Mouse (Mus musculus): Measurements from ENCODE around the gene Tomt. TPM values are rescaled to one million over a fixed set of nuclear protein-coding genes. Genes with fewer than 3 reads are reported as not detected.

The Tomt gene
- polyA plus RNA-seq, 1 experiment: 0.23 TPM

- DNase-seq (ENCODE audit: low spot score): no peak
These were observed 49.1 kb downstream of the Tomt start, which contains the start of gene Folr2 for GRCm38 (mm10) chr7:101857094-101857493. Folr2 (minus strand) TSS chr7:101857194.

GRCm38 (mm10) chr7:101853816-101854215 lies 52.3 kb downstream of the Tomt start:
- no peak for DNase-seq (ENCODE audit: low spot score)

DNA sequence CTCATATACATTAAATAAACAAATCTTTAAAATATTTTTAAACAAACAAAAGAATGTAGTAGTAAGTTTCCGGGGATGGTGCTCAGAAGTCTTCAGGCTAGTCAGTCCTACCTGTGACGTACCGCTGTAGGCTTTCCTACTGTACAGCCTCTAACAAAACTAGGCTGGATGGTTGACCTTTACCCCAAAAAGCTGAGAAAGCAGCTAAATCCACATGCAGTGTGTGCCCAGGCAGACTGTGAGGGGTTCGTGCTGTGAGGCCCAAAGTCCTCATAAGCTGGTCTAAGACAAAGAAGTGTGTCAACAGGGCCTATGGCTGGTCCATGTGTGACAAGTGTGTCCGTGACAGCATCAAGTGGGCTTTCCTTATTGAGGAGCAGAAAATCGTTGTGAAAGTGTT lies 53.3 kb downstream of the Tomt start:
- no peak for DNase-seq (ENCODE audit: low spot score)

DNA sequence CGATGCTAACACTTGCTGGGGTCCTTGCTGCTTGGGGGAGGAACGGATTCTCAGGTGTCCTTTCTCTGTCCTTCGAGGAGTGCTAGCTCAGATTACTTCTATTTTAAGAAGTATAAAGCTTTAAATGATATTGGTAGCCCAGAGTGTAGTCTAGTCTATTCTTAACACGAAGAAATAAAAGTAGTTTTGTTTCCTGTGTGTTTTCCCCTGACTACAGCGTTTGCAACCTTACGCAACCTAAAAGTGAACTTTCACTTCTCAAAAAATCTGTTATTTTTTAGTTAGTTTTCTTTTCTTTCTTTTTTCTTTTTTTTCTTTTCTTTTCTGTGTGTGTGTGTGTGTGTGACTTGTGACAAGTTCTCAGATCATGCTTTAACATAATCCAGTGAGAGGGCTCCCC lies 54.5 kb downstream of the Tomt start:
- DNase-seq (ENCODE audit: low spot score): no peak

Other genes starting within 250 kb of the Tomt start
- 23.8 and 25.3 TPM in 2 replicates for gene Clpb, start 242.7 kb downstream of the Tomt start, polyA plus RNA-seq (2012; rRNA removed)
- gene Phox2a, start 88.0 kb downstream of the Tomt start, polyA plus RNA-seq (2012; rRNA removed): 0.09 and 0.14 TPM in 2 replicates
- gene Inppl1, start 68.1 kb downstream of the Tomt start, polyA plus RNA-seq (2012; rRNA removed): 54.1 and 59.0 TPM in 2 replicates
- gene Folr2, start 49.2 kb downstream of the Tomt start, polyA plus RNA-seq (2012; rRNA removed): 63.8 and 99.3 TPM in 2 replicates
- gene Anapc15, start 42.6 kb downstream of the Tomt start, polyA plus RNA-seq (2012; rRNA removed): 41.6 and 47.8 TPM in 2 replicates
- gene Folr1, start 35.6 kb downstream of the Tomt start, polyA plus RNA-seq (2012; rRNA removed): 0.72 and 2.7 TPM in 2 replicates
- gene Lamtor1, start 455 bp downstream of the Tomt start, polyA plus RNA-seq (2012; rRNA removed): 132 and 149 TPM in 2 replicates
- 25.7 and 34.4 TPM in 2 replicates for gene Lrrc51, start 27.5 kb upstream of the Tomt start, polyA plus RNA-seq (2012; rRNA removed)
- 50.5 and 80.1 TPM in 2 replicates for gene Numa1, start 27.8 kb upstream of the Tomt start, polyA plus RNA-seq (2012; rRNA removed)
- gene Il18bp, start 112.3 kb upstream of the Tomt start, polyA plus RNA-seq (2012; rRNA removed): 6.7 and 8.9 TPM in 2 replicates
- 39.0 and 46.9 TPM in 2 replicates for gene Rnf121, start 159.1 kb upstream of the Tomt start, polyA plus RNA-seq (2012; rRNA removed)
- gene Xndc1, start 159.2 kb upstream of the Tomt start, polyA plus RNA-seq (2012; rRNA removed): 28.4 and 32.1 TPM in 2 replicates
- gene Xntrpc, start 159.4 kb upstream of the Tomt start, polyA plus RNA-seq (2012; rRNA removed): 1.8 and 2.3 TPM in 2 replicates
- 0.92 TPM in 1 of 2 replicates, not detected in the other for gene Trpc2, start 176.8 kb upstream of the Tomt start, polyA plus RNA-seq (2012; rRNA removed)
- gene Art1, start 195.4 kb upstream of the Tomt start, polyA plus RNA-seq (2012; rRNA removed): 0.06 and 0.16 TPM in 2 replicates
- 0.47 and 0.48 TPM in 2 replicates for gene Art5, start 203.1 kb upstream of the Tomt start, polyA plus RNA-seq (2012; rRNA removed)
- gene Chrna10, start 210.5 kb upstream of the Tomt start, polyA plus RNA-seq (2012; rRNA removed): 0.03 TPM in 1 of 2 replicates, not detected in the other

Data from urinary bladder, adult 2 months (tissue).